Mouse (Mus musculus): ENCODE data around the gene Hecw2.
A peak's percentile ranks its signal among the peaks of the same experiment; 100 is the strongest.

Hecw2 gene

GRCm38 (mm10) chr1:53986185-53986892 is 208.6 kb downstream of the Hecw2 start:
- no peak for DNase-seq (ENCODE audit: low read depth, low spot score)

- DNase-seq (ENCODE audit: low read depth, low spot score): no peak
Measured at GRCm38 (mm10) chr1:53978514-53978831, 216.5 kb downstream of the Hecw2 start.

GRCm38 (mm10) chr1:53977806-53978513 is 217.0 kb downstream of the Hecw2 start:
- no peak for DNase-seq (ENCODE audit: low read depth, low spot score)

DNA sequence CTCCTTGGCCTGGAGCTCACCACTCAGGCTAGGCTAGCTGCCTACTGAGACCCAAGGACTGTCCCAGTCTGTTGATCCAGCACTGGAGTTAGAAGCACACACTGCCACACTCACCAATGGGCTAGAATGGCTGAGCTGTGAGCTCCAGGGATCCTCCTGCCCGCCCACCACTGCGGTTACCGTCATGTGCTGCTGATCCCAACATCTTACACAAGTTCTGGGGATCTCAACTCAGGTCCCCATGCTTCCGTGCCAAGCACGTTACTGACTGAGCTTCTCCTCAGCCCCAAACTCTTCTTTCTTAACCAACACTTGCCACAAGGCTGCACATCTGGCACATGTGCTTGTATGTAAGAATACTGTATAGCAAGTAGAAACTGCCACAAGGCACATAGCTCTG is 218.2 kb downstream of the Hecw2 start:
- no peak for DNase-seq (ENCODE audit: low read depth, low spot score)

GRCm38 (mm10) chr1:53976100-53976499 is 218.9 kb downstream of the Hecw2 start:
- DNase-seq (ENCODE audit: low read depth, low spot score): no peak

- no peak for DNase-seq (ENCODE audit: low read depth, low spot score)
Measured at GRCm38 (mm10) chr1:53974941-53975340, 220.0 kb downstream of the Hecw2 start.

GRCm38 (mm10) chr1:53970326-53970977 is 224.5 kb downstream of the Hecw2 start:
- DNase-seq (ENCODE audit: low read depth, low spot score): peak; percentile 54

GRCm38 (mm10) chr1:53952395-53952794 is 242.6 kb downstream of the Hecw2 start:
- no peak for DNase-seq (ENCODE audit: low read depth, low spot score)

DNA sequence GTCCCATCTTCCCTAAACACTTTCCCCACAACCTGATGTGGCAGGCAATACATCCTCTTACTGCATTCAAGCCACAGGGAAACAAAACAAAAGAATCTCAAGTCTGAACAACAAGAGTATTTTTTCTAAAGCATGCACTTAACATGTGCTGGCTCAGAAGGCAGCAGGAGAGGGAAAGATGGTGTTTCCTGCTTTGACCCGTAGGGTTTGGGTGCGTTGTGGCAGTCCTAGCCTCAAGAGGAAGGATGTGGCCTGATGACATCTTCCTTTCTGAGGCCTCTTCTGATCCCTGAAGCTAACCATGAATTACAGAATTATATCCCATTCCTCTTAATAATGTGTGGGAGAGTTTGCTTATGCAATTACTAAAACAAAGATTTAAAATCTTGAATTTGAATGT is 249.2 kb downstream of the Hecw2 start:
- DNase-seq (ENCODE audit: low read depth, low spot score): no peak

DNA sequence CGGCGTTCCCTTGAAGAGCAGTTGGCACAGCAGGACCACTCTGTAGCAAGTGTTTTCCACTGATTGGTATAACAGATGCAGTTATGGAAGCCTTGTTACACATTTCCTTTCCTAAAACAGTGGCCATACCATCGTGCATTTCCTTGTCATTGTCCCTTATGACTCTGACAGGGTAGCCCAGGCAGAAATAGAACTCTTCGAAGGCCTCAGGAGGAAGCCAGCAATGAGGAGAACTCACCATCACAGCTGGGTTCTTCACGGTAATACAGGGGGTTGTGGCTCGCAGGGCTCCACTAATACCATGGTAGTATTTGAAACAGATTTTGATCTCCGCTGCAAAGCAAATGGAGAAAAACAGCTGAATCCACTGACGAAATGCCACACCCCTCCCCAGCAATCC is 252.5 kb downstream of the Hecw2 start:
- no peak for DNase-seq (ENCODE audit: low read depth, low spot score)

DNA sequence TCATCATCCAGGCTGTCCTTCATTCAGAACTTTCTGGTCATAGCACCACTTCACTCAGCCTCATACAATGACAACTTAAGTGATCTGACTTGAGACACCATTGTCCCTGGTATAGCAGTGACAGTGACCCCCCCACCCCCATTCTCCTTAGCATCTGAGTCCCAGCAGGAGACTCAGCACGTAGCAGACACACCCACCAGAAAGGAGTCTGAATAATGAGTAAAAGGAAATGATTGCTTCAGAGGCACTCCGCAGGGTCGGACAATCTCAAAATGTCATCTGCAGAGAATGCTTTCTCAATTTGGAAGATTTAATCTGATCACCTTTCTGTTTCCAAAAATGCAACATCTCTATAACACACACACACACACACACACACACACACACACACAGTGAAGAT is 253.4 kb downstream of the Hecw2 start:
- no peak for DNase-seq (ENCODE audit: low read depth, low spot score)

- peak; percentile 95 for DNase-seq (ENCODE audit: low read depth, low spot score)
Measured at GRCm38 (mm10) chr1:53940268-53941017, 254.5 kb downstream of the Hecw2 start.

DNA sequence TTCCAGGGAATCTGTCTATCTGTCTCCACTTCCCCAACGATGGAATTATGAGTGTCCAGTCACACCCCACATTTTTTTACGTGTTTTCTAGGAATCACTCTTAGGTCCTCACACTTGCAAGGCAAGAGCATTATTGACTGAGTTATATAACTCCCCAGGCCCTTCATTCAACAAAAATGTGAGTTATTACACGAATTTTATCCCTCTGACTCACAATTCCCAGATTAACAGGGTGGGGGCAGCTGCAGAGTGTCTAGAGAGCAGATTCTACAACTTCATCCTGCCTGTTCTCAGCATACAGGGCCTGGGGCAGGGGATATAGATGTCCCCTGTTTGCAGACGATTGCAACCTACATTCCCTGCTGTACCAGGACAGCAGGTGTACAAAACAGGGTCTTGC is 255.7 kb downstream of the Hecw2 start:
- DNase-seq (ENCODE audit: low read depth, low spot score): peak; percentile 67

DNA sequence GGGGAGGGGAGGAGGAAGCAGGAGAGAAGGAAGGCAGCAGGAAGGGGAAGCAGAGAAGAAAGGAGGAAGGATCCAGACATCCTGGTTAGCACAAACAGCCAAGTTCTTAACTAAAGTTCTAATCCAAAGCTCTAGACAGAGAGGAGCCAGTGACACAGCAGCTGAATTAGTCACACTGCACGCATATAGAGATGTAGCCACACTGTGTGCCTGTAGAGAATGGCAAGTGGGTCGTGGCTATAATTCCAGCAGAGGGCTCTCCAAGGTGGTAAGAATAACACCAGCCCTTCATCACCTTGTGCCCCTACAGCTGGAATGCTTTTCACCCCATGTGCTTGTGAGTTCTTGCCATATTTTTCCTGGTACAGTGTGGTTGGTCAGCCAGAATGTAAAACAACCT is 261.7 kb downstream of the Hecw2 start:
- no peak for DNase-seq (ENCODE audit: low read depth, low spot score)

DNA sequence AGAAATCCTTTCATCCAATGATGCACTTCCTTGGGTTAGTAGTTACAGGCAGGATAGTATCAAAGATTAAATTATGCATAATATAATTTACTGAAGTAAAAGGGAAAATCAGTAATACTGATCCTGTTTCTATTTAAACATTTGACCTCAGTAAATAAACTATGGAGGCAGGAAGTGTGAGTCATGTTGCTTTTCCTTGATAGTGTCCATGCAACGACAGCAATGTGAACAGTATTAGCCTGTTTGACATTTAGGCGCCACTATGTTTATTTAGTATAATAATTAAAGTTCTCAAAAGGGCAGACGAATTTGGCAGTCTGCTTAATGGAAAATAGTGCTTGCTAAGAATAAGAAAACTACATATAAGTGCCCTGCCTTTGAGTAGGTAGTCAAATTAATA is 263.7 kb downstream of the Hecw2 start:
- peak; percentile 22 for DNase-seq (ENCODE audit: low read depth, low spot score)

DNA sequence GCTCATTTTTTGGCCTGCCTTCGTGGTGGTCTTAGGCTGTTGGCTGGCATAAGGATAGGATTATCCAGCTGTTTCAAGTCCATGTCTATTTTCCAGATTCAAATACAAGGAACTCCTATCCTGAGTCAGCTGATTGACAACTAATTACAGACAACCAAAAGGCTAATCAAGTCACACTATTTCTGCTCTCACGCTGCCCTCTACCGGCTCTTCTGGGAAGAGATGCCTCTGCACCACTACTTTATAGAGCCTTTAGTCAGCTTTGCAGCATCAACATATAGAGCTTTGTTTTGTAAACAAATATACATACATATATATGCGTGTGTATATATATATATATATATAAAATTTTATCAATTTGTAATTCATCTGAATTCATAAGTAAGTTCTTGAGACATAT is 267.4 kb downstream of the Hecw2 start:
- peak; percentile 69 for DNase-seq (ENCODE audit: low read depth, low spot score)

DNA sequence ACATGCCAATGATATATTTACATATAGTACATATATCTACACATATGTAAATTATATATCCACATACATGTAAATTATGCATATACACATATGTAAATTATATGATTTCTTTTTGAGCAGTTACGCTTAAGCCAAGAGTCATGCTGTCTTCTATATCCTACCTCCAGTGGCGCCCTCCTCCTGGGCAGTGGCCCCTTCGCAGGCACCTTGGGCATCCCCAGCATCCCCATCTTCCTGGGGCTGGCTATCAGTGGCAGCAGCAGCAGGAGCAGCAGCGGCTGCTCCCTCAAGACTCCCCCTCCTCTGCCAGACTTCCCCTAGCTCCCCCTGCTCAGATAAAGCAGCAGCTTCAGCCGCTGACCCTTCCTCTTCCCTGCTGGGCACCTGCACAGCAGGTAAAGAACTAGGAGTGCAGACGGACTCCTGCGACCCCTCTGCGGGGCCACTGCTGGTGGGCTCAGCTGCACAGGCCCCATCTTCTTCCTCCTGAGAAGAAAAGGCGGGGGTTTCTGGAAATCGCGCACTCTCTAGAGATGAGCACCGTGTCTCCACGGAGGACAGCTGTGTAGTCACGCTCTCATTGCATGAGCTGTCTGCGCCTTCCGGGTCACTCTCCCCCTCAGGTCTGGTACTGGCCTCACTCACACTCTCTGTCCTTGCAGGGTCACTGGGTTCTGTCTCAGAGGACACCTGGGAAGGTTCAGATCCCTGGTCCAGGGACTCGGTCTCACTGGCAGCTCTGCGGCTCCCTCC is 269.6 kb downstream of the Hecw2 start:
- no peak for DNase-seq (ENCODE audit: low read depth, low spot score)

DNA sequence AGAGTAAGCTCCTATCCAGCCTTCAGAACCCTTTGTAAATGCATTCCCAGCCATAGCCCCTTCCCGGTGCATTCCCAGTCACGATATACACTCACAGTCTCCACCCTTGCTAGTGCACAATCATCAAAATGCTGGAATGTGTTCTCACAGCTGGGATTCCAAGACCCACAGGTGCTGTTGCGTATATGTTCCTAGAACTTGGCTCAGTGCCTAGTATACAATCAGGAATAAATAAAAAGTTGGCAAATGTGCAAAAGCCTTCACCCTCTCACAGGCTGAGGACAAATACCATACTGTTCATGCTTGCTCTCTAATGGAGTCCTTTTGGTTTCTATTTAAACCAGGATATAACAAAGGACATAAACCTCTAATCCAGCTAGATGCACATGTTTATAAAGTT is 283.1 kb downstream of the Hecw2 start:
- DNase-seq (ENCODE audit: low read depth, low spot score): no peak

- peak; percentile 43 for DNase-seq (ENCODE audit: low read depth, low spot score)
Measured at GRCm38 (mm10) chr1:53910251-53910650, 284.7 kb downstream of the Hecw2 start.

DNA sequence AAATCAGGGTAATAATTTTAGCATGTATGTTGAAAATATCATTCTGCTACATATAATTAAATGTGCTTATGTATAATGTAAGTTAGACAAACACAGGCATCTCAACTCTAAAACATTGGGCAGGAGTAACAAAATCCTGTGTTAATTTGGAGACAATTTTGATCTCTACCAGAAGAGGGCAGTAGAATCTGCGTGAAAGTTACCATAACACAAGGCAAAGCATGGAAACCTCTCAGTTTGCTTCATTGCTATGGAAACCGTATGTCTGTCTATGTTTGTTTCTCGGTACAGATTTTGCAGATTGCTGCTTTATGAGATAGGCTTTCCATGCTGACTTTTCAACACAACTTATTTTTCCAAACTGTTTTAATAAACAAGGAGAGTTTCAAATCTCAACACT is 285.9 kb downstream of the Hecw2 start:
- peak; percentile 86 for DNase-seq (ENCODE audit: low read depth, low spot score)

DNA sequence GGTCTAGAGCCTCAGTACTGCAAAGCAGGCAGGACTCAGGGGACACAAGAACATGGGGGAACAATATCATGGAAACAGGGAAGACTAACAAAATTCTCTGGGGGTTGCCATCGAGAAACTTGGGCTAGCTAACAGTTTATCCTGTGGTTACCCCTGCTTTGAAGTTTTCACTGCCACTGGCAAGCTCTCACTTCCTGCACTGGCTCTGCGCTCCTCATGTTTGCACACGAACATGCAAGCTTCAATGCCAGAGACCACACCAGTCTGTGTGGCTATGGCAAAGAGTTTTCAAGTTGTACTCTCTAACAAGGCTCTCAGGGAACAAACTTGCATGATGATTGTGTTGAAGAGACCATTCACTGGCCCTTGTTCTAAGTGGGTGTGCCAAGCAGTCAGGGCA is 288.8 kb downstream of the Hecw2 start:
- no peak for DNase-seq (ENCODE audit: low read depth, low spot score)

- DNase-seq (ENCODE audit: low read depth, low spot score): no peak
Measured at GRCm38 (mm10) chr1:53900416-53900815, 294.6 kb downstream of the Hecw2 start.

Measured in 3T3-L1 (cell line).